Comparison of ENCODE assay signal across 8 mouse cellular contexts in genomic region chr4:59932505-59933281, GRCm38 (mm10). TPM values are rescaled to one million over a fixed set of nuclear protein-coding genes. Genes with fewer than 3 reads are reported as not detected.
DNase-seq lines count a peak whose midpoint lies in the region; ATAC-seq and TF ChIP-seq lines count a peak whose summit lies in the region.

No protein-coding gene starts in this region.

- H3K4me2 ChIP-seq in heart, embryonic 11.5 days = no peak overlapping the region
- H3K4me2 ChIP-seq in limb, embryonic 13.5 days (replicated peaks) = no peak overlapping the region

- 0 out of 2 replicates have a peak, but pooled peaks have one; percentile 39 for ATAC-seq in heart, embryonic 11.5 days (replicated peaks; ENCODE audit: insufficient number of reproducible peaks, low FRiP score, low TSS enrichment)
- peak; percentile 58; the same call in 1 of the 2 replicates for ATAC-seq in limb, embryonic 13.5 days (ENCODE audit: low FRiP score, low read depth)

- WGBS in heart, embryonic 11.5 days (ENCODE audit: insufficient replicate concordance) = 51% methylated on average over 6 of the region's 6 CpGs
- WGBS in cerebellum, adult 2 months = 66% methylated on average over 6 of the region's 6 CpGs
- 58% methylated on average over 6 of the region's 6 CpGs for WGBS in hindbrain, embryonic 10.5 days
- WGBS in limb, embryonic 13.5 days = 50% methylated on average over 6 of the region's 6 CpGs
- WGBS in small intestine, adult 2 months = 46% methylated on average over 6 of the region's 6 CpGs

- H3K4me3 ChIP-seq in heart, embryonic 11.5 days (ENCODE audit: low read depth, low read length) = no peak overlapping the region
- H3K4me3 ChIP-seq in cerebellum, adult 2 months (replicated peaks; ENCODE audit: insufficient read depth, low read depth, low read length) = no peak overlapping the region
- no peak overlapping the region for H3K4me3 ChIP-seq in hindbrain, embryonic 10.5 days
- H3K4me3 ChIP-seq in limb, embryonic 13.5 days = no peak overlapping the region
- no peak overlapping the region for H3K4me3 ChIP-seq in small intestine, adult 2 months (ENCODE audit: low read depth, low read length)

- no peaks in the 10 kb centered on the region for H3K4me1 ChIP-seq in heart, embryonic 11.5 days (ENCODE audit: control insufficient read depth, insufficient read depth, low read length)
- no peaks in the 10 kb centered on the region for H3K4me1 ChIP-seq in cerebellum, adult 2 months (ENCODE audit: control insufficient read depth, insufficient read depth, low read length)
- no peaks in the 10 kb centered on the region for H3K4me1 ChIP-seq in hindbrain, embryonic 10.5 days (replicated peaks)
- peaks cover 9% of the 10 kb centered on the region for H3K4me1 ChIP-seq in limb, embryonic 13.5 days
- no peaks in the 10 kb centered on the region; the same call in 1 of the 2 replicates for H3K4me1 ChIP-seq in small intestine, adult 2 months (ENCODE audit: control insufficient read depth, insufficient read depth, insufficient read length, low read length)

- peak; percentile 32; the same call in 1 of the 2 replicates for TF ChIP-seq CTCF in cerebellum, adult 2 months (IDR thresholded peaks at IDR 0.05; ENCODE audit: borderline replicate concordance, insufficient read depth, low read depth, low read length)
- peak; percentile 53; the same call in 1 of the 2 replicates for TF ChIP-seq CTCF in small intestine, adult 2 months (IDR thresholded peaks at IDR 0.05; ENCODE audit: extremely low read depth, insufficient read length, insufficient replicate concordance, low read depth, low read length)

- no peaks in the 10 kb centered on the region for H3K27me3 ChIP-seq in heart, embryonic 11.5 days (ENCODE audit: control insufficient read depth, insufficient read depth, low read length)
- H3K27me3 ChIP-seq in cerebellum, adult 2 months (ENCODE audit: control insufficient read depth, insufficient read depth, low read length) = no peaks in the 10 kb centered on the region
- H3K27me3 ChIP-seq in hindbrain, embryonic 10.5 days (ENCODE audit: insufficient read depth, poor library complexity, severe bottlenecking) = no peaks in the 10 kb centered on the region
- H3K27me3 ChIP-seq in limb, embryonic 13.5 days = peaks cover 3% of the 10 kb centered on the region; the same call in 1 of the 2 replicates
- H3K27me3 ChIP-seq in small intestine, adult 2 months (ENCODE audit: control insufficient read depth, insufficient read depth, low read length) = no peaks in the 10 kb centered on the region

- H3K9ac ChIP-seq in heart, embryonic 11.5 days (ENCODE audit: low read depth, low read length) = no peak overlapping the region
- no peak overlapping the region for H3K9ac ChIP-seq in limb, embryonic 13.5 days

- H3K27ac ChIP-seq in heart, embryonic 11.5 days (ENCODE audit: low read depth, low read length) = no peak overlapping the region
- no peak overlapping the region for H3K27ac ChIP-seq in cerebellum, adult 2 months (ENCODE audit: insufficient read depth, low read length)
- no peak overlapping the region for H3K27ac ChIP-seq in hindbrain, embryonic 10.5 days
- no peak overlapping the region for H3K27ac ChIP-seq in limb, embryonic 13.5 days
- no peak overlapping the region for H3K27ac ChIP-seq in small intestine, adult 2 months (ENCODE audit: insufficient read depth, low read depth, low read length)

- no peak for DNase-seq in heart, postnatal 36 days
- DNase-seq in CD4-positive, CD25-positive, alpha-beta regulatory T cell, adult 2 months (ENCODE audit: low read depth, low spot score) = peak; percentile 30
- DNase-seq in cerebellum, adult 2 months = peak; percentile 20 to 36
- peak; percentile 42 for DNase-seq in hindbrain, embryonic 10.5 days (ENCODE audit: low spot score)
- DNase-seq in adrenal gland, adult 18-20 months (ENCODE audit: low spot score in 2 of 2) = no peak

- no peaks in the 10 kb centered on the region for H3K36me3 ChIP-seq in heart, embryonic 11.5 days (ENCODE audit: control insufficient read depth, insufficient read depth, low read length)
- H3K36me3 ChIP-seq in hindbrain, embryonic 10.5 days = no peaks in the 10 kb centered on the region
- no peaks in the 10 kb centered on the region for H3K36me3 ChIP-seq in limb, embryonic 13.5 days
- H3K36me3 ChIP-seq in small intestine, adult 2 months (ENCODE audit: control insufficient read depth, insufficient read depth, low read length) = no peaks in the 10 kb centered on the region

- intact Hi-C loops in heart, postnatal 36 days (cut with DNase I) = no loop called here

- H3K9me3 ChIP-seq in heart, embryonic 11.5 days (replicated peaks; ENCODE audit: control insufficient read depth, low read length) = no peaks in the 10 kb centered on the region
- no peaks in the 10 kb centered on the region for H3K9me3 ChIP-seq in hindbrain, embryonic 10.5 days
- H3K9me3 ChIP-seq in limb, embryonic 13.5 days = no peaks in the 10 kb centered on the region

- no peak for TF ChIP-seq POLR2A in cerebellum, adult 2 months (IDR thresholded peaks at IDR 0.05; ENCODE audit: borderline replicate concordance, insufficient read depth, low read length)
- no peak for TF ChIP-seq POLR2A in small intestine, adult 2 months (IDR thresholded peaks at IDR 0.05; ENCODE audit: low read depth, low read length)

RNA-seq across cellular contexts. Expression of gene Slc46a2, which starts 17.8 kb away (rescaled TPM):
- polyA plus RNA-seq in heart, embryonic 11.5 days (2014; fragmentation: Nextera tagmentation; extraction: Ambion mirVana) = 0.13 and 0.39 TPM in 2 replicates
- total RNA-seq in heart, postnatal 36 days (2021) = under 1 TPM in 1 of 2 experiments, not detected in 1; 0.16 TPM
- polyA plus RNA-seq in cerebellum, adult 2 months (2012; rRNA removed) = not detected in 2 replicates
- polyA plus RNA-seq in hindbrain, embryonic 10.5 days (2016; fragmentation: Nextera tagmentation; extraction: Ambion mirVana) = not detected in 2 replicates
- 0.06 TPM in 1 of 2 replicates, not detected in the other for polyA plus RNA-seq in limb, embryonic 13.5 days (2015; fragmentation: Nextera tagmentation; extraction: Ambion mirVana)
- not detected in 2 replicates for polyA plus RNA-seq in small intestine, adult 2 months (2012; rRNA removed)
- not detected for total RNA-seq in adrenal gland, adult 18-20 months (2021)

RNA-seq across cellular contexts. Expression of gene Mup4, which starts 27.8 kb away (rescaled TPM):
- not detected in 2 replicates for polyA plus RNA-seq in heart, embryonic 11.5 days (2014; fragmentation: Nextera tagmentation; extraction: Ambion mirVana)
- not detected for total RNA-seq in heart, postnatal 36 days (2021)
- polyA plus RNA-seq in cerebellum, adult 2 months (2012; rRNA removed) = not detected in 2 replicates
- not detected in 2 replicates for polyA plus RNA-seq in hindbrain, embryonic 10.5 days (2016; fragmentation: Nextera tagmentation; extraction: Ambion mirVana)
- polyA plus RNA-seq in limb, embryonic 13.5 days (2015; fragmentation: Nextera tagmentation; extraction: Ambion mirVana) = not detected in 2 replicates
- polyA plus RNA-seq in small intestine, adult 2 months (2012; rRNA removed) = not detected in 2 replicates
- not detected for total RNA-seq in adrenal gland, adult 18-20 months (2021)

RNA-seq across cellular contexts. Expression of gene Mup6, which starts 31.4 kb away (rescaled TPM):
- not detected in 2 replicates for polyA plus RNA-seq in heart, embryonic 11.5 days (2014; fragmentation: Nextera tagmentation; extraction: Ambion mirVana)
- not detected for total RNA-seq in heart, postnatal 36 days (2021)
- polyA plus RNA-seq in cerebellum, adult 2 months (2012; rRNA removed) = not detected in 2 replicates
- polyA plus RNA-seq in hindbrain, embryonic 10.5 days (2016; fragmentation: Nextera tagmentation; extraction: Ambion mirVana) = 0.70 TPM in 1 of 2 replicates, not detected in the other
- not detected in 2 replicates for polyA plus RNA-seq in limb, embryonic 13.5 days (2015; fragmentation: Nextera tagmentation; extraction: Ambion mirVana)
- polyA plus RNA-seq in small intestine, adult 2 months (2012; rRNA removed) = not detected in 2 replicates
- total RNA-seq in adrenal gland, adult 18-20 months (2021) = not detected

Comparison
In these comparisons a context has a peak if more than half of its experiments do, and no peak if none do; other contexts are left out.
1. DNase-seq: peak in CD4-positive, CD25-positive, alpha-beta regulatory T cell, adult 2 months (single experiment), cerebellum, adult 2 months (2 of 2) and hindbrain, embryonic 10.5 days (single experiment); none in heart, postnatal 36 days (0 of 2) and adrenal gland, adult 18-20 months (0 of 2).